Mouse (Mus musculus): ENCODE data around the gene Kdm2b. TPM values are rescaled to one million over a fixed set of nuclear protein-coding genes. Genes with fewer than 3 reads are reported as not detected.

Kdm2b gene
- polyA plus RNA-seq, 1 experiment = 24.2 TPM

GRCm38 (mm10) chr5:122938676-122939075 lies 50.9 kb downstream of the Kdm2b start:
- Histone ChIP-seq H3K4me3 (replicated peaks; ENCODE audit: control insufficient read depth, low read depth, low read length) (no peak overlapping the region), H3K4me1 (ENCODE audit: control insufficient read depth, insufficient read depth, low read length) (no peaks in the 10 kb centered on the region), H3K27ac (ENCODE audit: control insufficient read depth, insufficient read depth, low read depth, low read length, poor library complexity) (no peak overlapping the region)
- WGBS = 94% methylated on average over 3 of the region's 3 CpGs
- TF ChIP-seq CTCF (IDR thresholded peaks at IDR 0.05; ENCODE audit: control insufficient read depth, insufficient read depth, low read length) = no peak
- no peak for TF ChIP-seq POLR2A (IDR thresholded peaks at IDR 0.05; ENCODE audit: borderline replicate concordance, control insufficient read depth, low read depth, low read length)

- Histone ChIP-seq H3K4me1 (ENCODE audit: control insufficient read depth, insufficient read depth, low read length) (no peaks in the 10 kb centered on the region), H3K4me3 (replicated peaks; ENCODE audit: control insufficient read depth, low read depth, low read length) (no peak overlapping the region), H3K27ac (ENCODE audit: control insufficient read depth, insufficient read depth, low read depth, low read length, poor library complexity) (no peak overlapping the region)
- TF ChIP-seq POLR2A (IDR thresholded peaks at IDR 0.05; ENCODE audit: borderline replicate concordance, control insufficient read depth, low read depth, low read length) (no peak), CTCF (IDR thresholded peaks at IDR 0.05; ENCODE audit: control insufficient read depth, insufficient read depth, low read length) (no peak)
- WGBS = 87% methylated on average over 4 of the region's 4 CpGs
Measured at GRCm38 (mm10) chr5:122937958-122938540, 51.6 kb downstream of the Kdm2b start.

- no peaks in the 10 kb centered on the region for H3K4me1 ChIP-seq (ENCODE audit: control insufficient read depth, insufficient read depth, low read length)
- 89% methylated on average over 6 of the region's 6 CpGs for WGBS
- TF ChIP-seq POLR2A (IDR thresholded peaks at IDR 0.05; ENCODE audit: borderline replicate concordance, control insufficient read depth, low read depth, low read length) (no peak), CTCF (IDR thresholded peaks at IDR 0.05; ENCODE audit: control insufficient read depth, insufficient read depth, low read length) (no peak)
- H3K27ac ChIP-seq (ENCODE audit: control insufficient read depth, insufficient read depth, low read depth, low read length, poor library complexity) = no peak overlapping the region
- H3K4me3 ChIP-seq (replicated peaks; ENCODE audit: control insufficient read depth, low read depth, low read length) = no peak overlapping the region
Measured at GRCm38 (mm10) chr5:122937031-122937430, 52.6 kb downstream of the Kdm2b start.

GRCm38 (mm10) chr5:122935810-122936209 lies 53.8 kb downstream of the Kdm2b start:
- 83% methylated on average over 4 of the region's 4 CpGs for WGBS
- H3K4me1 ChIP-seq (ENCODE audit: control insufficient read depth, insufficient read depth, low read length) = no peaks in the 10 kb centered on the region
- H3K27ac ChIP-seq (ENCODE audit: control insufficient read depth, insufficient read depth, low read depth, low read length, poor library complexity) = no peak overlapping the region
- no peak for TF ChIP-seq POLR2A (IDR thresholded peaks at IDR 0.05; ENCODE audit: borderline replicate concordance, control insufficient read depth, low read depth, low read length)
- TF ChIP-seq CTCF (IDR thresholded peaks at IDR 0.05; ENCODE audit: control insufficient read depth, insufficient read depth, low read length) = peak; percentile 16; the same call in 1 of the 2 replicates
- no peak overlapping the region for H3K4me3 ChIP-seq (replicated peaks; ENCODE audit: control insufficient read depth, low read depth, low read length)

GRCm38 (mm10) chr5:122930991-122931390 lies 58.6 kb downstream of the Kdm2b start:
- Histone ChIP-seq H3K4me1 (ENCODE audit: control insufficient read depth, insufficient read depth, low read length) (no peaks in the 10 kb centered on the region), H3K4me3 (replicated peaks; ENCODE audit: control insufficient read depth, low read depth, low read length) (no peak overlapping the region), H3K27ac (ENCODE audit: control insufficient read depth, insufficient read depth, low read depth, low read length, poor library complexity) (no peak overlapping the region)
- 88% methylated on average over 7 of the region's 7 CpGs for WGBS
- TF ChIP-seq CTCF (IDR thresholded peaks at IDR 0.05; ENCODE audit: control insufficient read depth, insufficient read depth, low read length) = no peak

GRCm38 (mm10) chr5:122928293-122928692 lies 61.3 kb downstream of the Kdm2b start:
- Histone ChIP-seq H3K4me1 (ENCODE audit: control insufficient read depth, insufficient read depth, low read length) (no peaks in the 10 kb centered on the region; the same call in none of the 2 replicates), H3K27ac (ENCODE audit: control insufficient read depth, insufficient read depth, low read depth, low read length, poor library complexity) (no peak overlapping the region), H3K4me3 (replicated peaks; ENCODE audit: control insufficient read depth, low read depth, low read length) (no peak overlapping the region)
- no peak for TF ChIP-seq POLR2A (IDR thresholded peaks at IDR 0.05; ENCODE audit: borderline replicate concordance, control insufficient read depth, low read depth, low read length)
- no peak for TF ChIP-seq CTCF (IDR thresholded peaks at IDR 0.05; ENCODE audit: control insufficient read depth, insufficient read depth, low read length)
- 82% methylated on average over 3 of the region's 3 CpGs for WGBS

- no peak for TF ChIP-seq CTCF (IDR thresholded peaks at IDR 0.05; ENCODE audit: control insufficient read depth, insufficient read depth, low read length)
- TF ChIP-seq POLR2A (IDR thresholded peaks at IDR 0.05; ENCODE audit: borderline replicate concordance, control insufficient read depth, low read depth, low read length) = no peak
- WGBS = 66% methylated on average over 6 of the region's 6 CpGs
Measured at GRCm38 (mm10) chr5:122927703-122928102, 61.9 kb downstream of the Kdm2b start.

GRCm38 (mm10) chr5:122927092-122927491 lies 62.5 kb downstream of the Kdm2b start:
- no peak overlapping the region for H3K27ac ChIP-seq (ENCODE audit: control insufficient read depth, insufficient read depth, low read depth, low read length, poor library complexity)
- no peaks in the 10 kb centered on the region; the same call in none of the 2 replicates for H3K4me1 ChIP-seq (ENCODE audit: control insufficient read depth, insufficient read depth, low read length)
- no peak overlapping the region for H3K4me3 ChIP-seq (replicated peaks; ENCODE audit: control insufficient read depth, low read depth, low read length)
- TF ChIP-seq POLR2A (IDR thresholded peaks at IDR 0.05; ENCODE audit: borderline replicate concordance, control insufficient read depth, low read depth, low read length) = no peak
- TF ChIP-seq CTCF (IDR thresholded peaks at IDR 0.05; ENCODE audit: control insufficient read depth, insufficient read depth, low read length) = no peak
- WGBS = 89% methylated on average over 8 of the region's 8 CpGs

More at GRCm38 (mm10) chr5:122927703-122928102, 61.9 kb downstream of the Kdm2b start:
- no peak overlapping the region for H3K27ac ChIP-seq (ENCODE audit: control insufficient read depth, insufficient read depth, low read depth, low read length, poor library complexity)
- no peak overlapping the region for H3K4me3 ChIP-seq (replicated peaks; ENCODE audit: control insufficient read depth, low read depth, low read length)
- H3K4me1 ChIP-seq (ENCODE audit: control insufficient read depth, insufficient read depth, low read length) = no peaks in the 10 kb centered on the region; the same call in none of the 2 replicates

GRCm38 (mm10) chr5:122926341-122926740 lies 63.3 kb downstream of the Kdm2b start:
- no peak overlapping the region for H3K4me3 ChIP-seq (replicated peaks; ENCODE audit: control insufficient read depth, low read depth, low read length)
- H3K4me1 ChIP-seq (ENCODE audit: control insufficient read depth, insufficient read depth, low read length) = no peaks in the 10 kb centered on the region; the same call in none of the 2 replicates
- no peak overlapping the region for H3K27ac ChIP-seq (ENCODE audit: control insufficient read depth, insufficient read depth, low read depth, low read length, poor library complexity)
- 89% methylated on average over 3 of the region's 3 CpGs for WGBS
- TF ChIP-seq POLR2A (IDR thresholded peaks at IDR 0.05; ENCODE audit: borderline replicate concordance, control insufficient read depth, low read depth, low read length) (no peak), CTCF (IDR thresholded peaks at IDR 0.05; ENCODE audit: control insufficient read depth, insufficient read depth, low read length) (no peak)
